Mouse (Mus musculus) neutrophil, adult 83 days (primary cell): ENCODE data around the gene Rhd. TPM values are rescaled to one million over a fixed set of nuclear protein-coding genes. Genes with fewer than 3 reads are reported as not detected.

Source experiments
- total RNA-seq, 2 experiments: library from RNA; stranded (reverse); gene quantifications; one replicate each; pipeline ENCODE4 v1.2.4; 2023

Gene Rhd
- 10 to 100 TPM; 23.7 to 39.4 TPM for total RNA-seq

GRCm38 (mm10) chr4:134863937-134864729, at the start of gene Rhd:
Gene Rhd (plus strand): TSS chr4:134864536.

GRCm38 (mm10) chr4:134853259-134853636, 11.1 kb upstream of the Rhd start, which contains the start of gene Maco1:
Gene Maco1 (minus strand): TSS chr4:134853345.

GRCm38 (mm10) chr4:134914864-134915209, 50.5 kb downstream of the Rhd start, which contains the start of gene Tmem50a:
Gene Tmem50a (minus strand): TSS chr4:134915024.

GRCm38 (mm10) chr4:134923258-134924018, 59.1 kb downstream of the Rhd start, which contains the start of gene Rsrp1:
Gene Rsrp1 (plus strand): TSS chr4:134923592.

GRCm38 (mm10) chr4:134930684-134931481, 66.5 kb downstream of the Rhd start, which contains the start of gene Syf2:
Gene Syf2 (plus strand): TSS chr4:134930898.

Other genes starting within 250 kb of the Rhd start
- 10 to 100 TPM; 28.0 to 35.0 TPM for gene Man1c1, start 160.2 kb upstream of the Rhd start, total RNA-seq
- 10 to 100 TPM; 35.9 to 39.2 TPM for gene Ldlrap1, start 96.5 kb upstream of the Rhd start, total RNA-seq
- 10 to 100 TPM; 11.5 to 12.2 TPM for gene Maco1, start 11.2 kb upstream of the Rhd start, total RNA-seq
- 100 to 1,000 TPM; 156 to 164 TPM for gene Tmem50a, start 50.5 kb downstream of the Rhd start, total RNA-seq
- gene Rsrp1, start 59.1 kb downstream of the Rhd start, total RNA-seq: 100 to 1,000 TPM; 414 to 510 TPM
- gene Syf2, start 66.4 kb downstream of the Rhd start, total RNA-seq: 100 to 1,000 TPM in 1 of 2 experiments, 10 to 100 TPM in 1; 89.3 to 108 TPM